Mouse (Mus musculus) lung, embryonic 14.5 days (tissue): Measurements from ENCODE around the gene Tspan14. TPM values are rescaled to one million over a fixed set of nuclear protein-coding genes. Genes with fewer than 3 reads are reported as not detected.

Source experiments
- ATAC-seq: fragments of 200-750 bp; cut with Nextera tagmentation; 2 replicates; pipeline ENCODE4 v1.8.0; 2017; ENCODE audit warnings: mild to moderate bottlenecking, moderate TSS enrichment, moderate library complexity; ENCODE audit not compliant: insufficient read depth
- DNase-seq: peaks from one replicate; pipeline ENCODE4 v3.0.0-alpha.2; 2015
- H3K27ac ChIP-seq: fragments of 300-500 bp; sonication (generic); 2 replicates; pipeline ENCODE4 v1.5.1; 2014; ENCODE audit warnings: low read depth, mild to moderate bottlenecking, moderate library complexity
- H3K27me3 ChIP-seq: fragments of 300-500 bp; sonication (generic); 2 replicates; pipeline ENCODE4 v1.6.1; 2014; ENCODE audit warnings: low read length, control low read depth; ENCODE audit not compliant: insufficient read depth
- H3K36me3 ChIP-seq: fragments of 300-500 bp; sonication (generic); 2 replicates; pipeline ENCODE4 v1.6.1; 2014; ENCODE audit warnings: control low read depth; ENCODE audit not compliant: insufficient read depth
- H3K4me1 ChIP-seq: fragments of 300-500 bp; sonication (generic); 2 replicates; pipeline ENCODE4 v1.6.1; 2014; ENCODE audit warnings: antibody characterized with exemption, control low read depth; ENCODE audit not compliant: insufficient read depth
- H3K4me2 ChIP-seq: fragments of 300-500 bp; sonication (generic); 2 replicates; pipeline ENCODE4 v1.6.1; 2014; ENCODE audit warnings: mild to moderate bottlenecking
- H3K4me3 ChIP-seq: fragments of 300-500 bp; sonication (generic); 2 replicates; pipeline ENCODE4 v1.5.1; 2014; ENCODE audit warnings: low read depth, low read length
- H3K9ac ChIP-seq: fragments of 300-500 bp; sonication (generic); 2 replicates; pipeline ENCODE4 v1.6.1; 2014
- H3K9me3 ChIP-seq: fragments of 300-500 bp; sonication (generic); 2 replicates; pipeline ENCODE4 v1.6.1; 2016; ENCODE audit warnings: low read depth, low read length, control low read depth
- CTCF ChIP-seq: IDR thresholded peaks from 2 replicates; pipeline ENCODE4 v1.5.1; 2016; ENCODE audit warnings: antibody characterized with exemption, low read depth
- WGBS: fragments of 180-500 bp; shearing (Covaris S2); extraction: QIAGEN DNeasy Blood & Tissue Kit; methylation state at CpG from one replicate; pipeline ENCODE4 v1.1.7; 2014; 5-methylcytosine and 5-hydroxymethylcytosine counted together
- polyA plus RNA-seq: library from polyadenylated mRNA; unstranded; fragments of >200 nt; fragmentation: Nextera tagmentation; extraction: Ambion mirVana; gene quantifications from 2 replicates; pipeline ENCODE4 v1.2.1, GENCODE M21; 2014

Gene Tspan14
- polyA plus RNA-seq, 1 experiment from 2014 or later = 105 TPM

DNA sequence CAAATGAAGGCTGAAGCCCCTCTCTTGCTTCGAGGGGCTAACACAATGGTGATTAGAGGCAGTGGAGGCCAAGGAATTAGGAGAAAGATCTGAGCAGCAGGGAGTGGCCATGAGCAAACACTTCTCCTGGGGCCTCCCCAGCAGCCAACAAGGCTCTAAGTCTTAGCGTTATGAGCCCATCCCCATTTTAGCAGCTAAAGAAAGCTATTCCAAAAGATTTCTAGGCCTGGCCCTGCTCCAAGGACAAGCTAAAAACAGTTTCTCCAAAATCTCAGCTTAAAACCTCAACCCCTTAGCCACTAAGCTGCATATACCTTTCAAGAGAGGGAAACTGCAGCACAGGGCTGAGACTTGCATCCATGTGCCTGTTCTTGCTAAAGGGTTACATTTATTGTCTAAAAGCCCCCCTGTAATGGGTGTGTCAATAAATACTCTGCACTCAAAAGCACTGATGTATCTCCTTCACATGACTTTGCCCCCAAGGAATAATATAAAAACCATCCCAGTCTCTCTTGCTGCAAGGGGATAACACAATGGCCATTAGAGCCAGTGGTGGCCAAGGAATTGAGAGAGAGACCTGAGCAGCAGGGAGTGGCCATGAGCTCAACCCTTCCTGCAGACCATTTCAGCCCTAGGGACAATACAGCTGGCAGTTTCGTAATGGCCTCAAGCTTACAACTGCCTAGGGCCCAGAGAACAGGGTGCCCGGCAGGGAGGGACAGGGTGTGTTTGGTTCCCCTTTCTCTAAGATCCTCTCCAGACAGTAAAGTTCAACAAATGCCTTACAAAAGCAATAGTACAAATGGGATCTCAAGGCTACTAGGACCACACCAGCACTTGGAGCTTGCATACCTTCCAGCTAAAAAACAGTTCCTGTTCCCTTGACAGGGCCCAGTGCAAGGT lies 8.3 kb downstream of the Tspan14 start:
- H3K4me2 ChIP-seq = peak overlapping the region; percentile 37
- H3K27me3 ChIP-seq = no peaks in the 10 kb centered on the region
- no peaks in the 10 kb centered on the region for H3K36me3 ChIP-seq
- H3K9me3 ChIP-seq = no peaks in the 10 kb centered on the region
- 21% methylated on average over 4 of the region's 4 CpGs for WGBS
- H3K27ac ChIP-seq = peak overlapping the region; percentile 86
- H3K4me1 ChIP-seq = peaks cover 62% of the 10 kb centered on the region
- H3K4me3 ChIP-seq = no peak overlapping the region
- no peak for TF ChIP-seq CTCF
- ATAC-seq (no peak), DNase-seq (peak; percentile 58)
- peak overlapping the region; percentile 16; the same call in 1 of the 2 replicates for H3K9ac ChIP-seq

- WGBS = 43% methylated on average over 3 of the region's 3 CpGs
- peak overlapping the region; percentile 86 for H3K27ac ChIP-seq
- H3K9me3 ChIP-seq = no peaks in the 10 kb centered on the region
- H3K4me3 ChIP-seq = no peak overlapping the region
- peaks cover 64% of the 10 kb centered on the region for H3K4me1 ChIP-seq
- H3K9ac ChIP-seq = no peak overlapping the region
- no peak for TF ChIP-seq CTCF
- H3K4me2 ChIP-seq = peak overlapping the region; percentile 37
- ATAC-seq = no peak
- H3K27me3 ChIP-seq = no peaks in the 10 kb centered on the region
- DNase-seq = peak; percentile 55
- H3K36me3 ChIP-seq = no peaks in the 10 kb centered on the region
These were observed 9.0 kb downstream of the Tspan14 start for GRCm38 (mm10) chr14:40957607-40958006.

GRCm38 (mm10) chr14:40956252-40957146 lies 10.1 kb downstream of the Tspan14 start:
- WGBS = 36% methylated on average over 13 of the region's 13 CpGs
- H3K27me3 ChIP-seq = no peaks in the 10 kb centered on the region
- H3K9ac ChIP-seq = peak overlapping the region; percentile 47
- H3K27ac ChIP-seq = peak overlapping the region; percentile 91
- DNase-seq (peak; percentile 78), ATAC-seq (peak; percentile 78)
- H3K9me3 ChIP-seq = no peaks in the 10 kb centered on the region
- no peak for TF ChIP-seq CTCF
- H3K4me1 ChIP-seq = peaks cover 64% of the 10 kb centered on the region
- H3K4me3 ChIP-seq = no peak overlapping the region; the same call in 1 of the 2 replicates
- no peaks in the 10 kb centered on the region for H3K36me3 ChIP-seq
- peak overlapping the region; percentile 48 for H3K4me2 ChIP-seq

GRCm38 (mm10) chr14:40955596-40956251 lies 10.9 kb downstream of the Tspan14 start:
- TF ChIP-seq CTCF = no peak
- ATAC-seq (peak; percentile 4), DNase-seq (peak; percentile 41)
- Histone ChIP-seq H3K9ac (peak overlapping the region; percentile 47), H3K4me3 (no peak overlapping the region; the same call in 1 of the 2 replicates), H3K9me3 (no peaks in the 10 kb centered on the region), H3K27ac (peak overlapping the region; percentile 91), H3K27me3 (no peaks in the 10 kb centered on the region), H3K4me2 (peak overlapping the region; percentile 48), H3K4me1 (peaks cover 64% of the 10 kb centered on the region), H3K36me3 (no peaks in the 10 kb centered on the region)
- WGBS = 30% methylated on average over 10 of the region's 10 CpGs

DNA sequence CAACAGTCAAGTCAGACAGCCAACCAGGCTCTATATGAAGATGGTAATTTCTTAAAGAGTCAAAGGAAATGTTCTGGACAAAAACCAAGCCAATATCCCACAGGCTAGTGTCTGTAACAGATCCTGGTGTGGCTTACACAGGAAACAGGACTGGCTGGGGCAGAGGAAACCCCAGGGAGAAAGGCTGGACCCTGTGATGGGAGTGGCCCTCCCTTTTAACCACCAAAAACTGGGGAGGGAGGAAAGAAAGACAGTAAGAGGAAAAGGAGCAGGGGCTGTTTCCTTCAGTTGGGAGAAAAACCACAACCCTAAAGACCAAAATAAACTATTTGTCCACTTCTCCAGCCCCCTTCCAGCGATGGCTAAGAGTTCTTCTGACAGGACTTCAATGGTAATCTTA lies 11.5 kb downstream of the Tspan14 start:
- H3K27me3 ChIP-seq = no peaks in the 10 kb centered on the region
- H3K9ac ChIP-seq = no peak overlapping the region
- H3K9me3 ChIP-seq = no peaks in the 10 kb centered on the region
- H3K4me1 ChIP-seq = peaks cover 61% of the 10 kb centered on the region
- no peak overlapping the region for H3K4me2 ChIP-seq
- no peak overlapping the region for H3K4me3 ChIP-seq
- TF ChIP-seq CTCF = no peak
- peak overlapping the region; percentile 75 for H3K27ac ChIP-seq
- 59% methylated on average over 1 of the region's 1 CpGs for WGBS
- ATAC-seq (no peak), DNase-seq (peak; percentile 39)
- no peaks in the 10 kb centered on the region for H3K36me3 ChIP-seq

DNA sequence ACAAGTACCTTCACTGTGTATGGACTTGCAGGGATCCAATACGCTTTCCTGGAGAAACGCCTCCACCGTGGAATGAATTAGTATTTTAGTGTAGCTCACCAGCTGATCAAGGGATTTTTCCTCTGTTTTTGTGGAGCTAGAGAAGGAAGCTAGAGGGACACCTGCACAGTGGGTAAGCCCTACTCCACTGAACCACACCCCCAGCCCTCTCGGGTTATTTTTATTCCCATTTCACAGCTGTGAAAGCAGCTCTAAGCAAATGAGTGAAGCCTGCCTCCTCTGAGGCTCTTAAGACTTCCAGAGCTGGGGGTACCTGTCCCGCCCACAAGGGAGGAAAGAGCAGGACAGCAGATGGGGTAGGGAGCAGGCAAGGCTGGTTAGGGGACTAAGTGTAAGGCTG lies 13.2 kb downstream of the Tspan14 start:
- Histone ChIP-seq H3K4me2 (no peak overlapping the region), H3K4me3 (no peak overlapping the region), H3K4me1 (peaks cover 51% of the 10 kb centered on the region), H3K36me3 (no peaks in the 10 kb centered on the region), H3K9me3 (no peaks in the 10 kb centered on the region), H3K9ac (no peak overlapping the region), H3K27me3 (no peaks in the 10 kb centered on the region), H3K27ac (no peak overlapping the region)
- DNase-seq (no peak), ATAC-seq (no peak)
- 60% methylated on average over 5 of the region's 5 CpGs for WGBS
- TF ChIP-seq CTCF = no peak
